Mouse (Mus musculus): Measurements from ENCODE around the gene Stox2. TPM values are rescaled to one million over a fixed set of nuclear protein-coding genes. Genes with fewer than 3 reads are reported as not detected.

Gene Stox2
- total and polyA plus RNA-seq, 3 experiments, result under 0.01 TPM; not detected in 2

- TF ChIP-seq GATA1 (IDR thresholded peaks at IDR 0.05; ENCODE audit: low read depth, low read length) (no peak), ZNF384 (IDR thresholded peaks at IDR 0.05; ENCODE audit: low read depth, low read length) (no peak), MYC (IDR thresholded peaks at IDR 0.05; ENCODE audit: low read depth, low read length) (no peak), POLR2A (IDR thresholded peaks at IDR 0.05; ENCODE audit: control insufficient read depth in 1 of 2, insufficient read depth in 1 of 2, low read depth in 1 of 2, low read length in 2 of 2, poor library complexity in 1 of 2) (no peak), ZC3H11A (IDR thresholded peaks at IDR 0.05; ENCODE audit: low read depth, low read length) (no peak), MXI1 (IDR thresholded peaks at IDR 0.05; ENCODE audit: low read depth, low read length) (no peak), JUND (IDR thresholded peaks at IDR 0.05; ENCODE audit: low read depth, low read length) (no peak), CHD1 (IDR thresholded peaks at IDR 0.05; ENCODE audit: low read depth, low read length) (no peak), CHD2 (IDR thresholded peaks at IDR 0.05; ENCODE audit: low read length) (no peak), SMC3 (IDR thresholded peaks at IDR 0.05; ENCODE audit: low read depth, low read length) (no peak), E2F4 (IDR thresholded peaks at IDR 0.05; ENCODE audit: borderline replicate concordance, low read depth, low read length) (no peak), MYB (IDR thresholded peaks at IDR 0.05; ENCODE audit: low read depth, low read length) (no peak), UBTF (IDR thresholded peaks at IDR 0.05; ENCODE audit: borderline replicate concordance, insufficient read depth, low read depth, low read length) (no peak)
Measured at GRCm38 (mm10) chr8:47211226-47211625, 234.9 kb downstream of the Stox2 start.

GRCm38 (mm10) chr8:47208246-47208645 lies 237.9 kb downstream of the Stox2 start:
- TF ChIP-seq CHD1 (IDR thresholded peaks at IDR 0.05; ENCODE audit: low read depth, low read length), result no peak
- no peak for TF ChIP-seq GATA1 (IDR thresholded peaks at IDR 0.05; ENCODE audit: low read depth, low read length)
- TF ChIP-seq ETS1 (IDR thresholded peaks at IDR 0.05; ENCODE audit: low read depth, low read length), result no peak
- no peak for TF ChIP-seq ZMIZ1 (IDR thresholded peaks at IDR 0.05; ENCODE audit: low read depth, low read length)
- TF ChIP-seq POLR2AphosphoS2 (IDR thresholded peaks at IDR 0.05; ENCODE audit: low read length), result no peak
- TF ChIP-seq ZKSCAN1 (IDR thresholded peaks at IDR 0.05; ENCODE audit: low read depth, low read length), result no peak
- TF ChIP-seq RCOR1 (IDR thresholded peaks at IDR 0.05; ENCODE audit: low read depth, low read length), result no peak
- no peak for TF ChIP-seq KAT2A (conservative IDR thresholded peaks at IDR 0.05; ENCODE audit: low read depth, low read length)
- TF ChIP-seq GABPA (IDR thresholded peaks at IDR 0.05; ENCODE audit: low read depth, low read length), result no peak
- TF ChIP-seq POLR2AphosphoS5 (IDR thresholded peaks at IDR 0.05; ENCODE audit: borderline replicate concordance, low read depth, low read length), result no peak
- TF ChIP-seq MAFK (IDR thresholded peaks at IDR 0.05; ENCODE audit: borderline replicate concordance, low read depth, low read length), result no peak
- no peak for TF ChIP-seq MEF2A (IDR thresholded peaks at IDR 0.05; ENCODE audit: extremely low read depth, insufficient replicate concordance, low read depth, low read length, poor library complexity, severe bottlenecking)
- no peak for TF ChIP-seq TBP (IDR thresholded peaks at IDR 0.05; ENCODE audit: low read depth, low read length)
- no peak for TF ChIP-seq POLR2A (IDR thresholded peaks at IDR 0.05; ENCODE audit: control insufficient read depth in 1 of 2, insufficient read depth in 1 of 2, low read depth in 1 of 2, low read length in 2 of 2, poor library complexity in 1 of 2)
- no peak overlapping the region for H3K27ac ChIP-seq (ENCODE audit: control insufficient read depth, low read depth, low read length)
- DNase-seq (ENCODE audit: low read depth, low spot score), result no peak

More at GRCm38 (mm10) chr8:47211226-47211625, 234.9 kb downstream of the Stox2 start:
- no peaks in the 10 kb centered on the region for H3K9me3 ChIP-seq (replicated peaks; ENCODE audit: insufficient read depth, low read length)
- H3K9ac ChIP-seq (ENCODE audit: control insufficient read depth, low read depth, low read length, poor library complexity, severe bottlenecking), result no peak overlapping the region
- H3K36me3 ChIP-seq (ENCODE audit: control insufficient read depth in 1 of 2, insufficient read depth in 2 of 2, low read length in 2 of 2), result no peaks in the 10 kb centered on the region
- no peak overlapping the region for H3K27ac ChIP-seq (ENCODE audit: control insufficient read depth, low read depth, low read length)
- H3K4me3 ChIP-seq (ENCODE audit: control insufficient read depth in 1 of 2, insufficient read depth in 1 of 2, low read depth in 2 of 2, low read length in 2 of 2), result no peak overlapping the region
- H3K27me3 ChIP-seq (ENCODE audit: control insufficient read depth in 1 of 2, insufficient read depth in 2 of 2, low read length in 2 of 2), result no peaks in the 10 kb centered on the region; a peak in 1 of 4 replicates
- no peaks in the 10 kb centered on the region for H3K79me2 ChIP-seq (ENCODE audit: control insufficient read depth, insufficient read depth, low read length, poor library complexity)
- no peak for DNase-seq (ENCODE audit: low read depth, low spot score)
- no peaks in the 10 kb centered on the region for H3K4me1 ChIP-seq (ENCODE audit: control insufficient read depth in 1 of 2, insufficient read depth in 2 of 2, low read length in 2 of 2)

More at GRCm38 (mm10) chr8:47208246-47208645, 237.9 kb downstream of the Stox2 start:
- Histone ChIP-seq H3K9me3 (replicated peaks; ENCODE audit: insufficient read depth, low read length) (no peaks in the 10 kb centered on the region), H3K4me1 (ENCODE audit: control insufficient read depth in 1 of 2, insufficient read depth in 2 of 2, low read length in 2 of 2) (no peaks in the 10 kb centered on the region), H3K79me2 (ENCODE audit: control insufficient read depth, insufficient read depth, low read length, poor library complexity) (no peaks in the 10 kb centered on the region), H3K9ac (ENCODE audit: control insufficient read depth, low read depth, low read length, poor library complexity, severe bottlenecking) (no peak overlapping the region), H3K36me3 (ENCODE audit: control insufficient read depth in 1 of 2, insufficient read depth in 2 of 2, low read length in 2 of 2) (no peaks in the 10 kb centered on the region), H3K27me3 (ENCODE audit: control insufficient read depth in 1 of 2, insufficient read depth in 2 of 2, low read length in 2 of 2) (no peaks in the 10 kb centered on the region; a peak in 1 of 4 replicates), H3K4me3 (ENCODE audit: control insufficient read depth in 1 of 2, insufficient read depth in 1 of 2, low read depth in 2 of 2, low read length in 2 of 2) (no peak overlapping the region)

Measured in MEL (cell line).